ENCODE assay signal across 8 mouse cellular contexts in the genomic region with DNA sequence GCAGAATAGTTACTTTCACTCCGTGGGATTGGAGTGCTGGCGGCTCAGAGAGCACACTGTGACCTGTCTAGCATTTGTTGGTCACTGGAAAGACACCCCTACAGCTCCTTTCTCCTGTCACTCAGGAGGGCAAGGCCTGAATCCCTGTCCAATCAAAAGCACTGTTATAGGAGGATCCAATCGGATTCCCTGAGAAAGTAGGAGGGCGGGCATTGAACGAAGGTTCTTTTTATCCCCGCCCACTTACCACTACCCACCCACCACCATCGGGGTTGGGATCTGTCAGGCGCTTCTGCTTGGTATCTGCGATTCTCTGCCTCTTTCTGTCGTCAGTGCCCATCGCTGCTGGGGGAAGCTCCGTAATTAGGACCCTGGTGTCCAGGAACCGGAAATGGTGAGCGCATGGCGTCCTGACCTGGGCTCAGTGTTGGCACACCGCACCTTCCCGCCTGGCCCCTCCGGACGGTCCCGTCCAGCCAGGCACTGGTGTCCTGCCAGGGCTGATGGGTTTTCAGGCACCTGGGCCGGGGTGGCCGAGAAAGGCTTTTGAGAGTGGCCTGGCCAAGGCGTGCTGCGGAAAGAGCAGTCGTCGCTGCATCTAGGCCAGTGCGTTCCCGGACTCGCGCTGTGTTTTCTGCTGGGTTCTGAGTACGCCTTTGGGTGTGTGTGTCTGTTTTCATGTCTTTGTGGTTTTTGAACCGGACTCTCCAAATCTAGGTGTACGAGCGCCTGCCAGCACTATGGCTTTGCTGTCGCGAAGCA. TPM values are rescaled to one million over a fixed set of nuclear protein-coding genes. Genes with fewer than 3 reads are reported as not detected.
DNase-seq lines count a peak whose midpoint lies in the region; ATAC-seq and TF ChIP-seq lines count a peak whose summit lies in the region.

No protein-coding gene starts in this region.

- peaks cover 6% of the 10 kb centered on the region; the same call in 1 of the 2 replicates for H3K27me3 ChIP-seq in forebrain, embryonic 12.5 days
- no peaks in the 10 kb centered on the region for H3K27me3 ChIP-seq in heart, embryonic 16.5 days (ENCODE audit: control insufficient read depth, insufficient read depth, low read length)
- H3K27me3 ChIP-seq in liver, embryonic 13.5 days, result no peaks in the 10 kb centered on the region; the same call in 1 of the 2 replicates
- 0 out of 2 replicates have a peak, but pooled peaks cover 3% of the 10 kb centered on the region for H3K27me3 ChIP-seq in stomach, embryonic 15.5 days (replicated peaks)

- peak overlapping the region; percentile 73 to 84 for H3K4me3 ChIP-seq in ES-E14 (ENCODE audit: insufficient read depth in 1 of 2, low read depth in 1 of 2, low read length in 2 of 2, poor library complexity in 1 of 2, severe bottlenecking in 1 of 2)
- H3K4me3 ChIP-seq in forebrain, embryonic 12.5 days (replicated peaks), result peak overlapping the region; percentile 79
- peak overlapping the region; percentile 86 for H3K4me3 ChIP-seq in heart, embryonic 16.5 days (ENCODE audit: low read length)
- peak overlapping the region; percentile 68 for H3K4me3 ChIP-seq in liver, embryonic 13.5 days (replicated peaks)
- peak overlapping the region; percentile 82 for H3K4me3 ChIP-seq in stomach, embryonic 15.5 days (replicated peaks)

- H3K4me2 ChIP-seq in forebrain, embryonic 12.5 days, result peak overlapping the region; percentile 69
- H3K4me2 ChIP-seq in heart, embryonic 16.5 days (ENCODE audit: low read depth, low read length), result peak overlapping the region; percentile 88
- peak overlapping the region; percentile 70 for H3K4me2 ChIP-seq in liver, embryonic 13.5 days
- peak overlapping the region; percentile 61 for H3K4me2 ChIP-seq in stomach, embryonic 15.5 days

- DNase-seq in ES-E14 (ENCODE audit: low read depth, low spot score), result peak; percentile 89
- peak; percentile 85 to 91 for DNase-seq in kidney, postnatal 25 days
- peak; percentile 77 for DNase-seq in liver, embryonic 13.5 days
- peak; percentile 65 for DNase-seq in natural killer cell, adult 2 months (ENCODE audit: low spot score in 2 of 2)

- H3K9ac ChIP-seq in ES-E14 (ENCODE audit: insufficient read depth, low read depth, low read length, poor library complexity, severe bottlenecking), result peak overlapping the region; percentile 75
- peak overlapping the region; percentile 79 for H3K9ac ChIP-seq in forebrain, embryonic 12.5 days
- peak overlapping the region; percentile 89 for H3K9ac ChIP-seq in heart, embryonic 16.5 days (ENCODE audit: low read length)
- peak overlapping the region; percentile 73 for H3K9ac ChIP-seq in liver, embryonic 13.5 days
- H3K9ac ChIP-seq in stomach, embryonic 15.5 days, result peak overlapping the region; percentile 69

- H3K9me3 ChIP-seq in ES-E14 (ENCODE audit: control insufficient read depth, insufficient read depth, low read depth, low read length), result no peaks in the 10 kb centered on the region
- no peaks in the 10 kb centered on the region for H3K9me3 ChIP-seq in forebrain, embryonic 12.5 days
- H3K9me3 ChIP-seq in heart, embryonic 16.5 days (replicated peaks; ENCODE audit: control insufficient read depth, low read length), result no peaks in the 10 kb centered on the region
- H3K9me3 ChIP-seq in liver, embryonic 13.5 days (replicated peaks), result no peaks in the 10 kb centered on the region
- H3K9me3 ChIP-seq in stomach, embryonic 15.5 days, result no peaks in the 10 kb centered on the region

- H3K36me3 ChIP-seq in ES-E14 (ENCODE audit: control insufficient read depth, insufficient read depth, low read length, poor library complexity, severe bottlenecking), result no peaks in the 10 kb centered on the region
- H3K36me3 ChIP-seq in forebrain, embryonic 12.5 days (replicated peaks), result peaks cover 7% of the 10 kb centered on the region; the same call in 1 of the 2 replicates
- H3K36me3 ChIP-seq in heart, embryonic 16.5 days (ENCODE audit: control insufficient read depth, insufficient read depth), result no peaks in the 10 kb centered on the region
- H3K36me3 ChIP-seq in liver, embryonic 13.5 days, result no peaks in the 10 kb centered on the region
- no peaks in the 10 kb centered on the region for H3K36me3 ChIP-seq in stomach, embryonic 15.5 days

- ATAC-seq in cerebellum, adult (ENCODE audit: insufficient number of reproducible peaks, low FRiP score, low TSS enrichment), result peak; percentile 100
- ATAC-seq in forebrain, embryonic 12.5 days (ENCODE audit: low FRiP score), result peak; percentile 99
- ATAC-seq in heart, embryonic 16.5 days (replicated peaks; ENCODE audit: extremely low read depth, insufficient read depth, low FRiP score), result peak; percentile 99
- ATAC-seq in liver, embryonic 13.5 days (ENCODE audit: low read depth), result peak; percentile 97
- peak; percentile 99 for ATAC-seq in stomach, embryonic 15.5 days (ENCODE audit: insufficient read depth, low FRiP score, low read depth)

- H3K4me1 ChIP-seq in ES-E14 (ENCODE audit: control insufficient read depth in 2 of 2, insufficient read depth in 2 of 2, low read length in 2 of 2, poor library complexity in 1 of 2), result peaks cover 2% of the 10 kb centered on the region in 2 experiments; a peak in 1 of 4 replicates
- H3K4me1 ChIP-seq in forebrain, embryonic 12.5 days, result peaks cover 9% of the 10 kb centered on the region
- H3K4me1 ChIP-seq in heart, embryonic 16.5 days (ENCODE audit: control insufficient read depth, insufficient read depth, low read length), result peaks cover 10% of the 10 kb centered on the region
- peaks cover 11% of the 10 kb centered on the region for H3K4me1 ChIP-seq in liver, embryonic 13.5 days (replicated peaks)
- H3K4me1 ChIP-seq in stomach, embryonic 15.5 days, result peaks cover 6% of the 10 kb centered on the region

- no peak overlapping the region for H3K27ac ChIP-seq in ES-E14 (ENCODE audit: insufficient read depth, low read depth, low read length, poor library complexity, severe bottlenecking)
- peak overlapping the region; percentile 50; the same call in 1 of the 2 replicates for H3K27ac ChIP-seq in forebrain, embryonic 12.5 days
- peak overlapping the region; percentile 54; the same call in 1 of the 2 replicates for H3K27ac ChIP-seq in heart, embryonic 16.5 days (ENCODE audit: low read length)
- H3K27ac ChIP-seq in liver, embryonic 13.5 days, result no peak overlapping the region
- peak overlapping the region; percentile 57; the same call in 1 of the 2 replicates for H3K27ac ChIP-seq in stomach, embryonic 15.5 days

- in situ Hi-C loops in ES-E14 (cut with MboI; ENCODE audit: low sequenced_read_pairs in 2 of 2, unreplicated experiment in 2 of 2), result no loop called here

- under 1% methylated on average over 36 of the region's 36 CpGs for WGBS in forebrain, embryonic 12.5 days
- WGBS in heart, embryonic 16.5 days, result 1% methylated on average over 36 of the region's 36 CpGs
- WGBS in liver, embryonic 13.5 days (ENCODE audit: insufficient replicate concordance), result 2% methylated on average over 36 of the region's 36 CpGs
- WGBS in stomach, embryonic 15.5 days, result under 1% methylated on average over 36 of the region's 36 CpGs

TF ChIP-seq in ES-E14, 5 proteins besides CTCF, POLR2A, EP300 and RAD21:
- TF ChIP-seq MAFK (IDR thresholded peaks at IDR 0.05; ENCODE audit: insufficient read depth, low read depth, low read length) (no peak), CHD2 (IDR thresholded peaks at IDR 0.05; ENCODE audit: low read depth, low read length) (peak; percentile 70), ZC3H11A (IDR thresholded peaks at IDR 0.05; ENCODE audit: borderline replicate concordance, low read depth, low read length) (no peak)

RNA-seq across cellular contexts. Expression of gene Gm5114, which starts 36.5 kb away (rescaled TPM):
- total RNA-seq in ES-E14 (2012; rRNA removed), result 0.09 and 0.11 TPM in 2 replicates
- polyA plus RNA-seq in forebrain, embryonic 12.5 days (2016; fragmentation: Nextera tagmentation; extraction: Ambion mirVana), result not detected in 2 replicates
- not detected in 2 replicates for polyA plus RNA-seq in heart, embryonic 16.5 days (2015; fragmentation: Nextera tagmentation; extraction: Ambion mirVana)
- polyA plus RNA-seq in liver, embryonic 13.5 days (2015; fragmentation: Nextera tagmentation; extraction: Ambion mirVana), result not detected in 2 replicates
- polyA plus RNA-seq in stomach, embryonic 15.5 days (2015; fragmentation: Nextera tagmentation; extraction: Ambion mirVana), result not detected in 2 replicates

Comparison
In these comparisons a context has a peak if more than half of its experiments do, and no peak if none do; other contexts are left out.
1. H3K27ac ChIP-seq: peak in forebrain, embryonic 12.5 days (single experiment), heart, embryonic 16.5 days (single experiment) and stomach, embryonic 15.5 days (single experiment); none in ES-E14 (single experiment) and liver, embryonic 13.5 days (single experiment).
2. Peak in every context shown above with its lines, with median percentiles within 50 percentile points of each other: DNase-seq, H3K4me3 ChIP-seq, H3K9ac ChIP-seq, ATAC-seq and H3K4me2 ChIP-seq.